Mouse (Mus musculus): ENCODE data around the gene Iffo2. TPM values are rescaled to one million over a fixed set of nuclear protein-coding genes. Genes with fewer than 3 reads are reported as not detected.
"Not testable (repeated sequence)": the region's sequence is repeated elsewhere in the genome, so short reads cannot be mapped to it uniquely, and the experiment has no call there.

Gene Iffo2
- 1.8 and 3.3 TPM in 2 replicates for polyA plus RNA-seq (2014; fragmentation: Nextera tagmentation; extraction: Ambion mirVana)

DNA sequence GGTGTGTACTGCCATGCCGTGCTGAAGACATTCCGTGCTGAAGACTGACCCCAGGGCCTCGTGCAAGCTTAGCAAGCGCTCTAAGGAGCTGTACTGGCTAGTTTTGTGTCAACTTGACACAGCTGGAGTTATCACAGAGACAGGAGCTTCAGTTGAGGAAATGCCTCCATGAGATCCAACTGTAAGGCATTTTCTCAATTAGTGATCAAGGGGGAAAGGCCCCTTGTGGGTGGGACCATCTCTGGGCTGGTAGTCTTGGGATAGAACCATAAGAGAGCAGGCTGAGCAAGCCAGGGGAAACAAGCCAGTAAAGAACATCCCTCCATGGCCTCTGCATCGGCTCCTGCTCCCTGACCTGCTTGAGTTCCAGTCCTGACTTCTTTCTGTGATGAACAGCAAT lies at the start of gene Iffo2:
Iffo2 (plus strand) TSS at position 301 of the 400 bp plus-strand sequence.
- not testable (repeated sequence) for H3K27ac ChIP-seq (ENCODE audit: low read depth, low read length); H3K4me2 ChIP-seq; H3K4me1 ChIP-seq (ENCODE audit: control insufficient read depth, insufficient read depth, low read length); H3K27me3 ChIP-seq (ENCODE audit: control insufficient read depth, insufficient read depth, low read length); H3K9me3 ChIP-seq (ENCODE audit: control insufficient read depth, low read length); H3K36me3 ChIP-seq (ENCODE audit: control insufficient read depth, insufficient read depth, low read length); H3K9ac ChIP-seq (ENCODE audit: low read length); H3K4me3 ChIP-seq (ENCODE audit: low read depth, low read length); ATAC-seq (ENCODE audit: low FRiP score); DNase-seq (ENCODE audit: low spot score, missing footprints)
- 85% methylated on average over 5 of the region's 5 CpGs for WGBS

DNA sequence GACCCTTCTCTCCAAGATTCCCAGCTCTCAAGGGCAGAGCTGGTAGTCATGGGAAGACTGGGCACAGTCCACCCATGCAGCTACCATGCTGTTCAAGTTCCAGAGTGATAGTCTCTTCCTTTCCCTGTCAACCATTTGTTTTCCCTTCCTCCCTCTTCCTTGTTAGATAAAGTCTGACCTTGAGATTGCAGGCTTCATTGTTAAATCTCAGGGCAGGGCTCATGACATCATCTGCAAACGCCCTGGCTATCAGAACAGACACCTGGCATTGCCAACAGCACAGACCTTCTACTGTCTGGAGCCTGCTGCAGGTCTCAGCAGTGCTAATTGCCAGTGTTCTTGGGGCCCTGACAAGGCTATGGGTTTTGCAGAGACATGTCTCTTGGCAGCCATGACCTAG lies 48.9 kb upstream of the Iffo2 start:
- Histone ChIP-seq H3K4me3 (ENCODE audit: low read depth, low read length) (no peak overlapping the region), H3K4me1 (ENCODE audit: control insufficient read depth, insufficient read depth, low read length) (no peaks in the 10 kb centered on the region), H3K27ac (ENCODE audit: low read depth, low read length) (no peak overlapping the region), H3K9me3 (ENCODE audit: control insufficient read depth, low read length) (no peaks in the 10 kb centered on the region), H3K4me2 (no peak overlapping the region), H3K36me3 (ENCODE audit: control insufficient read depth, insufficient read depth, low read length) (peaks cover 43% of the 10 kb centered on the region), H3K27me3 (ENCODE audit: control insufficient read depth, insufficient read depth, low read length) (no peaks in the 10 kb centered on the region), H3K9ac (ENCODE audit: low read length) (no peak overlapping the region)
- no peak for DNase-seq (ENCODE audit: low spot score, missing footprints)
- ATAC-seq (ENCODE audit: low FRiP score) = no peak
- WGBS = 95% methylated on average over 1 of the region's 1 CpGs

DNA sequence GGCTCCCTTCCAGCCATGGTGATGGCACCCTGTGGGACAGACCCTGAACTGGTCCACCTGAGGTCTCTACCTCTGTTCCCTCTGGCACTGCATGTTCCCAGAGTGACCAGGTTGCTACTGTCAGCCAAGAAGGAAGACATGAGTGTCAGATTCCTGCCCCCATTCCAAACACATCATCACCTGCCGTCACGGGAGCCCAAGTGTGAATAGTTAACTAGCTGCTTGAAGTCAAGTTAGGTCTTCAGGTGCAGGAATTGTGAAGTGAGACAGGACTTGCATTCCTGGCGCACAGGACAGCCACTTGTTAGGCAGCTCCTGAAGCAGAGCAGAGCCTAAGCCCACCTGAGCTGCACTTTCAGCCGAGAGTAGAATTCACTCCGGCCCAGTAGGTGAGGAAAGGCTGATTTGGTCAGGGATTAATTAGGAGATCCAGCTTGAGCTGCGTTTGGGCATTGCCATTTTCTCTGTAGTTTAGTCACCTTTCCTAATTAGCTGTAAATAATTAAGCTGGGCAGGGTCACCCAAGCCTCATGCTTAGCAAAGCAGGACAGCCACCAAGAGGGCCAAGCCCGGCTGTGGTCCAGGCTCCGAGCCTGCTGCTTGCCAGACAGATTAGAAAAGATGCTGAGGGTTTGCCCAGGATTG lies 46.8 kb upstream of the Iffo2 start:
- H3K36me3 ChIP-seq (ENCODE audit: control insufficient read depth, insufficient read depth, low read length) = peaks cover 37% of the 10 kb centered on the region
- 95% methylated on average over 8 of the region's 8 CpGs for WGBS

DNA sequence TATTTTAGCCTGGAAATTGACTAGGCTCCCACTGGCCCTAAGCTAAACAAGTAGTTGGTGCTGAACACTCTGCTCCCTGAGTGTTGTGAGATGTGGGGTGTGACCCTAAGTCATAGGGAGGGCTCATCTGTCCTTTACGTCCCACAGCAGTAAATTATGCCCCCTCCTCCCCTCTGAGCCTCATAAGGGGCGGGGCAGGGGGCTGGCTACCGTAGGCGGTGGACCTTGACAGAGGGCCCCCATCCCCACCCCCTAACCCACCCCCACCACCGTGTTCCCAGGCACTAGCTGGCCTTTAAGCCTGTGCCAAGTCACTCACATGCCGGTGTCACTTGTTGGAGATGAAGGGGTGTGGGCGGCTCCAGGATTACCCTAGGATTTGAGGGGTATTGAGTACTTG lies 45.9 kb upstream of the Iffo2 start:
- Histone ChIP-seq H3K36me3 (ENCODE audit: control insufficient read depth, insufficient read depth, low read length) (peaks cover 36% of the 10 kb centered on the region), H3K4me3 (ENCODE audit: low read depth, low read length) (no peak overlapping the region), H3K9ac (ENCODE audit: low read length) (no peak overlapping the region), H3K27me3 (ENCODE audit: control insufficient read depth, insufficient read depth, low read length) (no peaks in the 10 kb centered on the region), H3K9me3 (ENCODE audit: control insufficient read depth, low read length) (no peaks in the 10 kb centered on the region), H3K4me1 (ENCODE audit: control insufficient read depth, insufficient read depth, low read length) (no peaks in the 10 kb centered on the region), H3K27ac (ENCODE audit: low read depth, low read length) (no peak overlapping the region), H3K4me2 (no peak overlapping the region)
- no peak for DNase-seq (ENCODE audit: low spot score, missing footprints)
- no peak for ATAC-seq (ENCODE audit: low FRiP score)
- WGBS = 70% methylated on average over 7 of the region's 7 CpGs

More for the DNA sequence above, 46.8 kb upstream of the Iffo2 start:
- H3K9ac ChIP-seq (ENCODE audit: low read length) = no peak overlapping the region
- H3K9me3 ChIP-seq (ENCODE audit: control insufficient read depth, low read length) = no peaks in the 10 kb centered on the region
- no peaks in the 10 kb centered on the region for H3K4me1 ChIP-seq (ENCODE audit: control insufficient read depth, insufficient read depth, low read length)
- H3K27ac ChIP-seq (ENCODE audit: low read depth, low read length) = no peak overlapping the region
- ATAC-seq (ENCODE audit: low FRiP score) = no peak
- no peak for DNase-seq (ENCODE audit: low spot score, missing footprints)
- H3K4me3 ChIP-seq (ENCODE audit: low read depth, low read length) = no peak overlapping the region
- no peak overlapping the region for H3K4me2 ChIP-seq
- H3K27me3 ChIP-seq (ENCODE audit: control insufficient read depth, insufficient read depth, low read length) = no peaks in the 10 kb centered on the region

DNA sequence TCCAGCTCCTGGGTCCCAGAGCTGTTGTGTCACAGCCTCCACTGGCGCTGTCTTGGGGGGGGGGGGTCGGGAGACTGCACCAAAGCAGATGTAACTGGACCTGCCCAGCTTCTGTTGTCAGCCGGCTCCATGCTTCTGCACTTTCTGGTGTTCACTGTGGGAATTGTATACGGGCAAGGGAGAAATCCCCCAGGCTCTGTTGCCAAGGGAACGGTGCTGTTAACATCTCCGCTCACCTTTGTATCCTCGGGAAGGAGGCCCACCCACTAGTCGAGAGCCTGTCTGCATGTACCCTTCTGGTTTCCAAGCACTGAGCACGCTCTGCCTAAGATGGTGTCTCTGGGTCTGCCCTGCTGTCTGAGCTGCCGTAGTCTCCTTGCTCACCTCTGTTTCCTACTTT lies 43.3 kb upstream of the Iffo2 start:
- Histone ChIP-seq H3K9me3 (ENCODE audit: control insufficient read depth, low read length) (no peaks in the 10 kb centered on the region), H3K27ac (ENCODE audit: low read depth, low read length) (no peak overlapping the region), H3K36me3 (ENCODE audit: control insufficient read depth, insufficient read depth, low read length) (peaks cover 38% of the 10 kb centered on the region), H3K27me3 (ENCODE audit: control insufficient read depth, insufficient read depth, low read length) (no peaks in the 10 kb centered on the region), H3K9ac (ENCODE audit: low read length) (no peak overlapping the region), H3K4me2 (no peak overlapping the region), H3K4me3 (ENCODE audit: low read depth, low read length) (no peak overlapping the region), H3K4me1 (ENCODE audit: control insufficient read depth, insufficient read depth, low read length) (no peaks in the 10 kb centered on the region)
- DNase-seq (ENCODE audit: low spot score, missing footprints) (no peak), ATAC-seq (ENCODE audit: low FRiP score) (no peak)
- 49% methylated on average over 10 of the region's 10 CpGs for WGBS

DNA sequence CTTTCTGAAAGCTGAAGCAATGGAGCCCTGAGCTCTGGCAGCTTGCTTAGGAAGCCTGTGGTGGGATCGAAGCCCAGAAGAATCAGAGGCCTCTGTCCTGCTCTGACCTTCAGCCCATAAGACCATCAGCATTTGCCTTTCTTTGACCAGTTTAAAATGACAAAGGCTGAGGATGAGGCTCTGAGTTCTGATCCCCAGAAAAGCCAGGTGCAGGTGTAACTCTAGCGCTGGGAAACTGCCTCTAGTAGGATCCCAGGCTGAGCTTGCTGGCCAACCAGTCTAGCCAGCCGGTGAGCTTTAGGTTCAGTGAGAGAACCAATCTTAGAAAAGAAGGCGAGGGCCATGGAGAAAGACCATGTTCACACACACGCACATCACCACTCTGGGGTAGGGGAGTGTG lies 42.0 kb upstream of the Iffo2 start:
- Histone ChIP-seq H3K9ac (ENCODE audit: low read length) (no peak overlapping the region), H3K4me1 (ENCODE audit: control insufficient read depth, insufficient read depth, low read length) (no peaks in the 10 kb centered on the region), H3K4me2 (no peak overlapping the region), H3K36me3 (ENCODE audit: control insufficient read depth, insufficient read depth, low read length) (peaks cover 27% of the 10 kb centered on the region), H3K27ac (ENCODE audit: low read depth, low read length) (no peak overlapping the region), H3K4me3 (ENCODE audit: low read depth, low read length) (no peak overlapping the region), H3K9me3 (ENCODE audit: control insufficient read depth, low read length) (no peaks in the 10 kb centered on the region), H3K27me3 (ENCODE audit: control insufficient read depth, insufficient read depth, low read length) (no peaks in the 10 kb centered on the region)
- no peak for ATAC-seq (ENCODE audit: low FRiP score)
- 92% methylated on average over 5 of the region's 5 CpGs for WGBS
- DNase-seq (ENCODE audit: low spot score, missing footprints) = no peak

DNA sequence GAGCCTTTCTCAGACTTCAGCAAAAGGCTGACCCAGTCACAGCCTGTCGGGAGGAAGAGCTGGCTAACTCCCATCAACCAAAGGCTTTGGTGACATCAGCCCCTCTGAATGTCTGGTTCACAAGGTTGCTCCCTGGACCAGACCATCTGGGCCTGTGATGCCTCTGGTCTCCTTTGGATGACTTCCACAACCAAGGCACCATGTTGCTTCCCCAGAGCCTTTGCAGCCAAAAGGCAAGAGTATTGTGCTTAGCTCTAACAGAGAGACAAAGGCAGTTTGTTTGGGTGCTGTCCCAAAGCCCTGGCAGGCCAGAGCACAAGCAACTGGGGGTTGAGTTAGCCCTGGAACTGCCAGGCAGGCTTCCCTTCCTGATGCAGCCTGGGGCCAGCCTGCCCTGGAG lies 40.4 kb upstream of the Iffo2 start:
- no peak overlapping the region for H3K27ac ChIP-seq (ENCODE audit: low read depth, low read length)
- ATAC-seq (ENCODE audit: low FRiP score) (no peak), DNase-seq (ENCODE audit: low spot score, missing footprints) (no peak)
- peaks cover 26% of the 10 kb centered on the region for H3K36me3 ChIP-seq (ENCODE audit: control insufficient read depth, insufficient read depth, low read length)
- H3K27me3 ChIP-seq (ENCODE audit: control insufficient read depth, insufficient read depth, low read length) = no peaks in the 10 kb centered on the region
- 92% methylated on average over 1 of the region's 1 CpGs for whole genome bisulfite sequencing
- no peak overlapping the region for H3K9ac ChIP-seq (ENCODE audit: low read length)
- H3K9me3 ChIP-seq (ENCODE audit: control insufficient read depth, low read length) = no peaks in the 10 kb centered on the region
- no peak overlapping the region for H3K4me2 ChIP-seq
- H3K4me1 ChIP-seq (ENCODE audit: control insufficient read depth, insufficient read depth, low read length) = no peaks in the 10 kb centered on the region
- no peak overlapping the region for H3K4me3 ChIP-seq (ENCODE audit: low read depth, low read length)

DNA sequence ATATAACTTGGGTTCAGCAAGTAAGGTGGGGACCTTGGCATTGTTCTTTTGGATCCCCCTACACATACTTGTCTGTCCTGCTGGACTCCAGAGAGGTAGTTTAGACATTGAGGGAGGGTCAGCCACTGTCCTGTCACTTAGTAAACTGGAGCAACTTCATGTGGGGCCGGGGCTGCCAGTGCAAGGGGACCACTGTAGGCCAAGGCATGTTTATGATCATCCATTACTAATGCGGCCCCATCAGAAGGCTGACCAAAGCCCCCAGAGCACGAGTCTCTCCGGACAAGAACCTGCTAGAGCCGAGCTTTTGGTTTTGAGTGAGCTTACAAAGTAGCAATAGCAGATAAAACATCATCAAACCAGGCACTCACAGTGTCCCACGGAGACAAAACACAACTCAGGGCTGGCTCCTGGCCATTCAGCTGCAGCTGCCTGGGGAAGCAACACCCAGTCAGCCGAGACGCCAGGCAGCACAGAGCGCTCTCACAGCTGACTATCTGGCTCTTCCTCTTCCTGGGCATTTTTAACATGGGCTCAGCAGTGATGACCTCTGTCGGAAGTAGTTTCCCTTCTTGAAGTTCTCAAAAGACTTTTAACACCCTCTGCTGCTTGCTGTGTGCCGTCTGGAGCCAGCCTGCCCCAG lies 39.8 kb upstream of the Iffo2 start:
- WGBS = 89% methylated on average over 11 of the region's 11 CpGs
- H3K4me3 ChIP-seq (ENCODE audit: low read depth, low read length) = no peak overlapping the region
- no peak overlapping the region for H3K9ac ChIP-seq (ENCODE audit: low read length)
- no peak for ATAC-seq (ENCODE audit: low FRiP score)
- no peaks in the 10 kb centered on the region for H3K9me3 ChIP-seq (ENCODE audit: control insufficient read depth, low read length)
- H3K4me1 ChIP-seq (ENCODE audit: control insufficient read depth, insufficient read depth, low read length) = no peaks in the 10 kb centered on the region
- H3K36me3 ChIP-seq (ENCODE audit: control insufficient read depth, insufficient read depth, low read length) = peaks cover 23% of the 10 kb centered on the region
- H3K27ac ChIP-seq (ENCODE audit: low read depth, low read length) = no peak overlapping the region
- no peaks in the 10 kb centered on the region for H3K27me3 ChIP-seq (ENCODE audit: control insufficient read depth, insufficient read depth, low read length)
- no peak overlapping the region for H3K4me2 ChIP-seq
- DNase-seq (ENCODE audit: low spot score, missing footprints) = no peak

DNA sequence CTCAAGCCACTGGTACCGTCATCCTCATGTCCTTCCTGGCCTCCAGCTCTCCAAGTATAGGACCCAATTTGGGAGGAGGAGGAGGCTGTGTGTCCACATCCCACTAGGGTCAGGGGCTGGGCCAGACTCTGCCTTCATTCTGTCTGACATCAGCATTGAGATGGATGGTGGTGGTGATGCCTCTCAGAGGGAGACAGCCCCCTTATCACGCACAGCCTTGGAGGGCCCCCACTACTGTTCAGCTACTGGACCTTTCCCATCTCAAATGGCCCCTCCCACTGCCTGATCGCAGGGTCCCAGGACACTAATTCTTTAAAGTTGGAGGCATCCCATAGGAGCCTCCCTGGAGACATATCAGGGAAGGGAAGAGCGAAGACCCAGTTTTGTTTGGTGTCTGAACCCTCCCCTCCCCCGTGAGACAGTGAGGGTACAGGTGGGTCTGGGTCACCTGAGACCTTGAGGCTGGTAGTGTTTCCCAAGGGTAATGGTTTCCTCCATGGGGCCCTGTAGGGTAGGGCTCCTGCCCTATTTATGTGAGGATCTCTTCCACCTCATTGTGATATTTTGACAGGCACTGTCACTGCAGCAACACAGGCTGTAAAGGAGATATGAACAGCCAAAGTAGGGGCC lies 38.7 kb upstream of the Iffo2 start:
- no peaks in the 10 kb centered on the region for H3K9me3 ChIP-seq (ENCODE audit: control insufficient read depth, low read length)
- ATAC-seq (ENCODE audit: low FRiP score) (no peak), DNase-seq (ENCODE audit: low spot score, missing footprints) (no peak)
- H3K27ac ChIP-seq (ENCODE audit: low read depth, low read length) = no peak overlapping the region
- peaks cover 19% of the 10 kb centered on the region for H3K36me3 ChIP-seq (ENCODE audit: control insufficient read depth, insufficient read depth, low read length)
- no peaks in the 10 kb centered on the region for H3K27me3 ChIP-seq (ENCODE audit: control insufficient read depth, insufficient read depth, low read length)
- 89% methylated on average over 5 of the region's 5 CpGs for WGBS
- H3K4me2 ChIP-seq = no peak overlapping the region
- H3K4me1 ChIP-seq (ENCODE audit: control insufficient read depth, insufficient read depth, low read length) = no peaks in the 10 kb centered on the region
- H3K9ac ChIP-seq (ENCODE audit: low read length) = no peak overlapping the region
- H3K4me3 ChIP-seq (ENCODE audit: low read depth, low read length) = no peak overlapping the region

Data from midbrain, embryonic 11.5 days (tissue).